Comparison of ENCODE assay signal across 10 mouse cellular contexts in the genomic region with DNA sequence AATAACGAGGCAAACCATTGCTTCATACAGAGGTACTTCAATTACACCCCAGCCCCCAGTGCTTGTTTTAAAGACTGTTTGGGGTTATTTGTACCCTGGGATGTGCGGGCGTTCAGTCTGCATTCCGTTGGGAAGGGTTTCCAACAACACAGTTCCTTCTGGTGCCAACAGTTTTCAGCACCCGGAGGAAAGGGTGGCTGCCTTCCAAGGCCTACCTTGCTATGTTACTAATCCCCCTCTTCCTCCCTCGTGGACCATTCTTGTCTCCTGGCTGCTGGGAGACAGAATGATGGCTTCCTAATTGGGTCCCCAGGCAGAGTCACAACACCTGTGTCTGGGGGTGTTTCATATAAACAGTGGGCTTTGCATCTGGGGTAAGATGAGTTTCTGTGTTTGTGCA.
DNase-seq lines count a peak whose midpoint lies in the region; ATAC-seq and TF ChIP-seq lines count a peak whose summit lies in the region.
"Had no signal": no experiment of that assay in that cellular context is flagged by ENCODE, and none has a peak within 500 bp of the region (broad histone marks: within the 10 kb centered on the region; RNA-seq: fewer than 3 reads in every experiment).

No protein-coding gene starts in this region.

- no peak overlapping the region for H3K4me3 ChIP-seq in heart, embryonic 13.5 days
- no peak overlapping the region for H3K4me3 ChIP-seq in olfactory bulb, adult 2 months (ENCODE audit: insufficient read depth, low read depth, low read length)

- intact Hi-C loops in left cerebral cortex, postnatal 4 days (cut with DNase I): no loop called here

- H3K4me2 ChIP-seq in heart, embryonic 13.5 days: no peak overlapping the region

- no peak for ATAC-seq in heart, embryonic 13.5 days (ENCODE audit: extremely low read depth, insufficient number of reproducible peaks, low FRiP score, low TSS enrichment)

- no peaks in the 10 kb centered on the region for H3K9me3 ChIP-seq in heart, embryonic 13.5 days

- H3K9ac ChIP-seq in heart, embryonic 13.5 days: no peak overlapping the region

- H3K36me3 ChIP-seq in heart, embryonic 13.5 days: no peaks in the 10 kb centered on the region

- WGBS in heart, embryonic 13.5 days: 40% methylated on average over 6 of the region's 6 CpGs
- WGBS in olfactory bulb, adult 2 months: 26% methylated on average over 6 of the region's 6 CpGs

- DNase-seq in left cerebral cortex, adult 11 months (ENCODE audit: low spot score): peak; percentile 42
- DNase-seq in left cerebral cortex, postnatal 4 days: no peak
- DNase-seq in layer of hippocampus, adult 9-10 months (ENCODE audit: low spot score): peak; percentile 27
- no peak for DNase-seq in gastrocnemius, adult 18-20 months (ENCODE audit: low spot score)
- no peak for DNase-seq in urinary bladder, adult 2 months (ENCODE audit: low spot score)
- DNase-seq in retina, embryonic 14.5 days (ENCODE audit: low spot score): no peak
- DNase-seq: adrenal gland, adult 2 months; lung, postnatal 36 days had no signal

- no peak for TF ChIP-seq CTCF in olfactory bulb, adult 2 months (IDR thresholded peaks at IDR 0.05; ENCODE audit: insufficient read depth, low read depth, low read length)

- H3K27me3 ChIP-seq in heart, embryonic 13.5 days (replicated peaks): no peaks in the 10 kb centered on the region

- no peak for TF ChIP-seq POLR2A in olfactory bulb, adult 2 months (IDR thresholded peaks at IDR 0.05; ENCODE audit: insufficient read depth, low read depth, low read length)

- H3K4me1 ChIP-seq in heart, embryonic 13.5 days: peaks cover 77% of the 10 kb centered on the region
- peaks cover 10% of the 10 kb centered on the region for H3K4me1 ChIP-seq in olfactory bulb, adult 2 months (ENCODE audit: control insufficient read depth, insufficient read depth, low read length)

- H3K27ac ChIP-seq in heart, embryonic 13.5 days (replicated peaks): peak overlapping the region; percentile 76
- peak overlapping the region; percentile 29; the same call in 1 of the 2 replicates for H3K27ac ChIP-seq in olfactory bulb, adult 2 months (ENCODE audit: insufficient read depth, low read depth, low read length)

Comparison
In these comparisons a context has a peak if more than half of its experiments do, and no peak if none do; other contexts are left out.
1. DNase-seq: peak in left cerebral cortex, adult 11 months (single experiment) and layer of hippocampus, adult 9-10 months (single experiment); none in left cerebral cortex, postnatal 4 days (single experiment), gastrocnemius, adult 18-20 months (single experiment), urinary bladder, adult 2 months (single experiment) and retina, embryonic 14.5 days (single experiment).